Mouse (Mus musculus) myocyte (in vitro differentiated cells): ENCODE measurements around the gene St6galnac3.

Experiments
- CEBPB ChIP-seq: IDR thresholded peaks from 2 replicates; pipeline ENCODE4 v1.6.1; 2011; ENCODE audit warnings: mild to moderate bottlenecking, moderate library complexity; ENCODE audit not compliant: poor library complexity, insufficient read depth, severe bottlenecking
- E2F4 ChIP-seq: IDR thresholded peaks from one replicate; pipeline ENCODE4 v1.6.1; 2011; ENCODE audit warnings: mild to moderate bottlenecking, control low read depth, moderate library complexity; ENCODE audit not compliant: insufficient read depth
- MAX ChIP-seq: IDR thresholded peaks from one replicate; pipeline ENCODE4 v1.6.1; 2011; ENCODE audit warnings: low read depth, mild to moderate bottlenecking, control low read depth
- MYOD1 ChIP-seq, 3 experiments: IDR thresholded peaks; one replicate each; pipeline ENCODE4 v1.6.1; 2011; ENCODE audit warnings: control low read depth in 2 of 3, low read depth in 2 of 3, mild to moderate bottlenecking in 2 of 3, moderate library complexity in 1 of 3; ENCODE audit not compliant: insufficient read length in 2 of 3, control insufficient read depth in 1 of 3
- MYOG ChIP-seq, 3 experiments: IDR thresholded peaks; one replicate each; pipeline ENCODE4 v1.6.1; 2011; ENCODE audit warnings: control low read depth in 2 of 3, low read depth in 2 of 3, mild to moderate bottlenecking in 2 of 3; ENCODE audit not compliant: insufficient read length in 2 of 3, control insufficient read depth in 1 of 3, insufficient read depth in 1 of 3
- POLR2A ChIP-seq: IDR thresholded peaks from one replicate; pipeline ENCODE4 v1.6.1; 2011; ENCODE audit warnings: low read depth, mild to moderate bottlenecking, control low read depth, moderate library complexity; ENCODE audit not compliant: insufficient read length
- POLR2AphosphoS2 ChIP-seq: IDR thresholded peaks from one replicate; pipeline ENCODE4 v1.6.1; 2011; ENCODE audit warnings: low read depth, control low read depth; ENCODE audit not compliant: insufficient read length
- REST ChIP-seq: IDR thresholded peaks from one replicate; pipeline ENCODE4 v1.6.1; 2011; ENCODE audit warnings: mild to moderate bottlenecking, control low read depth, moderate library complexity; ENCODE audit not compliant: insufficient read depth, insufficient read length
- TCF12 ChIP-seq: IDR thresholded peaks from one replicate; pipeline ENCODE4 v1.6.1; 2011; ENCODE audit warnings: mild to moderate bottlenecking, control low read depth; ENCODE audit not compliant: poor library complexity, insufficient read depth, severe bottlenecking
- TCF3 ChIP-seq: IDR thresholded peaks from one replicate; pipeline ENCODE4 v1.6.1; 2011; ENCODE audit warnings: low read depth, control low read depth; ENCODE audit not compliant: insufficient read length
- USF1 ChIP-seq: IDR thresholded peaks from one replicate; pipeline ENCODE4 v1.6.1; 2011; ENCODE audit warnings: low read depth, mild to moderate bottlenecking, control low read depth, moderate library complexity

- no peak for TF ChIP-seq E2F4
- TF ChIP-seq POLR2A = no peak
- TF ChIP-seq TCF12 = no peak
- no peak for TF ChIP-seq MYOD1 (IDR thresholded peaks at IDR 0.05; ENCODE audit: control insufficient read depth in 1 of 3, insufficient read length in 2 of 3, low read depth in 2 of 3)
- no peak for TF ChIP-seq MAX
- no peak for TF ChIP-seq POLR2AphosphoS2
- TF ChIP-seq USF1 = no peak
- TF ChIP-seq CEBPB = no peak
- TF ChIP-seq TCF3 = no peak
- no peak for TF ChIP-seq MYOG (IDR thresholded peaks at IDR 0.05; ENCODE audit: control insufficient read depth in 1 of 3, insufficient read depth in 1 of 3, insufficient read length in 2 of 3, low read depth in 2 of 3)
- TF ChIP-seq REST = no peak
Measured at GRCm38 (mm10) chr3:153645803-153646202, 79.2 kb downstream of the St6galnac3 start.
